Mouse (Mus musculus): ENCODE measurements at regions not wholly inside any gene's neighbourhood (a gene's known extent, or its start where the extent isn't known, plus 50 kb on each side); places are given as distances from the start of the nearest gene placed in this dataset.

DNA sequence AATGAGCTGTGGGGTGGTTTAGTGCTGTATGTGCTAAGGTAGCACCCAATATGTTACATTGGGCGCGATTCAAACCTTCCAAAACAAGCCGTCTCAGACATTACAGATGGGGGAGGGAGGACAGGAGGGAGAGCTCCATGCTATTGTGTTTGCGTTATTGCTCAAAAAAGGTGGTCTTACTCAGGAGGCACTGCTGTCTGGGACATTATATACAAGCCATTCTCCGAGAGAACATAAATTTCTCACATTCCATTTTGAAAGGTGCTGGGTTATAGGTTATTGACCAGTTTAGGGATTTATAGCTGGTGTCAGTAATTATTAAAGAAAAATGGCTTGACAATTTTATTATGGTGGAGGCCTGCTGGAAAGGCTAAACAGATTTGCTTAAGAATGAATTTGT is 649.4 kb downstream of the Kcnj2 start:
- 92% methylated on average over 5 of the region's 5 CpGs for WGBS (ENCODE audit: missing documents)
- Histone ChIP-seq H3K79me2 (ENCODE audit: inconsistent target) (no peaks in the 10 kb centered on the region), H3K27ac (no peak overlapping the region), H3K36me3 (ENCODE audit: inconsistent target) (no peaks in the 10 kb centered on the region), H3K4me3 (ENCODE audit: inconsistent target) (no peak overlapping the region)

DNA sequence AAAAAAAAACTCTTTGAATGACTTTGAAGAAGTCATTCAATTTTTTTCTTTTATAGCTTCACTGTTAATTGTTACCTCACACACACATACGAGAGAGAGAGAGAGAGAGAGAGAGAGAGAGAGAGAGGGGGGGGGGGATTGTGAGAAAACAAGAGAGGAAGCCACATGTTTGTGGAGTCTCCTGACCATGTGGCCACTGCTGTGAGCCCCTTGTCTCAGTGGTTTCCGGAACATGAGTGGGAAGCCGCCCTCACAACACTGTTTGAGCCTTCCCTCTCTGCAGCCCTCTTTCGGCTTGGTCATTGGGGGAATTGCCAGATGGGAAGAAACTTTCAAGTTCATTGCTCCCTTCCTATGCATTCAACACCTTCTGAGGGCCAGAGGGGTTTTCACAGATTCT is 656.3 kb downstream of the Kcnj2 start:
- Histone ChIP-seq H3K79me2 (ENCODE audit: inconsistent target) (no peaks in the 10 kb centered on the region), H3K27ac (no peak overlapping the region), H3K4me3 (ENCODE audit: inconsistent target) (no peak overlapping the region), H3K36me3 (ENCODE audit: inconsistent target) (no peaks in the 10 kb centered on the region)
- 27% methylated on average over 4 of the region's 4 CpGs for WGBS (ENCODE audit: missing documents)

DNA sequence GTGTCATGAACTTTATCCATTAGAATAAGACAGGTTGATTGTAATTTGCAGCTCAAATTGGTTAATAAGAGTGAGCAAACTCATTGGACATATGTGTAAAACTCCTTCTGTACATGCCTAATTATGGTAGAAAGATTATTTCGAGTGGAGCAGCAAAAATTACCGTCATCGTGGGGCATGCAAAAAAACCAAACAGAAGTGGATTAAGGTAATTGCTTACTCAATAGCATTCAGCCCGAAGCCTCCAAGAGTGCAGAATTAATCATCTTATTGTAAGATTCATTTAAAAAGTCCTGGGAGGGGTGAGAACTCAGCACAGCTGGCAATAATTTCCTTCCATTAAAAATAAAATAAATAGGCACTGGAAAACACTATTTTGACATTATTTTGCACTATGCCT is 662.2 kb downstream of the Kcnj2 start:
- Histone ChIP-seq H3K79me2 (ENCODE audit: inconsistent target) (no peaks in the 10 kb centered on the region), H3K4me3 (ENCODE audit: inconsistent target) (no peak overlapping the region), H3K36me3 (ENCODE audit: inconsistent target) (no peaks in the 10 kb centered on the region), H3K27ac (no peak overlapping the region)
- 85% methylated on average over 4 of the region's 4 CpGs for WGBS (ENCODE audit: missing documents)

DNA sequence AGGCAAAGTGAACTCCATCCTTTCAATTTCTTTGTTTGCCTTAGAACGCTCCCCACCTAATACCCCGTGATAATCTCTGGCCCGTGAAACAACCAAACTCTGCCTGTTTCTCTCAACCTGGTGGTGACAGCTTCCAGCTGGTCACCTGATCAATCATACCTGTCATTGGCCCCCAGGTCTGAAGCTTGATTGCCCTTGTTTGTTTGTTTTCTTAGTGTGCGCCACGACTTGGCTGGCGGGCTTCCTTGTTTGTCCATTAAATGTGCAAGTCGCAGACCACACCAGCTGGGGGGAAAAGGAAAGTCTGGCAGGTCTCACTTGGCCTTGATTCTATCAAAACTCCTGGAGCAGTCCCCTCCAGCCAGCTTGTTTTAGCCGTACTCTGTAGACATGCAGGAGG is 666.1 kb downstream of the Kcnj2 start:
- Histone ChIP-seq H3K36me3 (ENCODE audit: inconsistent target) (no peaks in the 10 kb centered on the region), H3K27ac (no peak overlapping the region), H3K79me2 (ENCODE audit: inconsistent target) (no peaks in the 10 kb centered on the region), H3K4me3 (ENCODE audit: inconsistent target) (no peak overlapping the region)
- WGBS (ENCODE audit: missing documents) = 75% methylated on average over 7 of the region's 8 CpGs

DNA sequence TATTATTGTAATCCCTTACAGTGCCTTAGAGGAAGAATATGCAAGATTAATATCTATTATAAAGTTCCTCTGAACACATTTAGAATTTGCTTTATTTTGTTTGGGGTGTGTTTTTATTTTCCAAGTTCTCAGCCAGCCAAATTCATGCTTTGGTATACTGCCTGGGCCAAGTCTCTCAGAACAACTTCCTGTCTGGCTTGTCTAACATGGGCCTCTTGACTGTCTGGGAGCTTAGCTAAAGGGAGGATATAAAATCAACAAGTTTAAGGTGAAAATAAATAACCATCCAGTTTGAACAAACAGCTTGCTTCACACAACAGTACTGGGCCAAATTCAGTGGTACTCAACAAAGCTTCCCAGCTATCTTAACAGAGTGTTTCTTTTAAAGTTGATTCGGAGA is 669.5 kb downstream of the Kcnj2 start:
- WGBS (ENCODE audit: missing documents) = 100% methylated on average over 1 of the region's 1 CpGs
- Histone ChIP-seq H3K36me3 (ENCODE audit: inconsistent target) (no peaks in the 10 kb centered on the region), H3K4me3 (ENCODE audit: inconsistent target) (no peak overlapping the region)

DNA sequence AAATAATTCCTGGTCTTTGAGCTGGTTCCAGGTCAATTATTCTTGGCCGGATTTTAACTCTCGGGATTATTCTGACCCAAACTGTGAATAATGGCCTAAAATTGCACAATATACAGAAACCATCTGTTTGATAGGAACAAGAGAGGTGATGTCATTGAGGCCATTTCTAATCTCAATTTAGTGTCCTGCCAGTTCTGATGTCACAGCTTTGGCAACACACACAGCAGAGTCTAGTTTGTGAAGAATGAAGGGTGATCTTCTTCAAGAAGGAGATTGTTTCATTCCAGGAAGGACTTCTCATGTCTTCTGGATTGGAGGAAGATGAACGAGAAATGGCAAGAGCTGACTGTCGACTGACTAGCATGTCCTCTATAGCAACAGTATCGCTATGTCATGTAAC is 670.0 kb downstream of the Kcnj2 start:
- no peaks in the 10 kb centered on the region for H3K79me2 ChIP-seq (ENCODE audit: inconsistent target)
- no peaks in the 10 kb centered on the region for H3K36me3 ChIP-seq (ENCODE audit: inconsistent target)
- no peak overlapping the region for H3K27ac ChIP-seq
- H3K4me3 ChIP-seq (ENCODE audit: inconsistent target) = no peak overlapping the region
- 95% methylated on average over 5 of the region's 5 CpGs for WGBS (ENCODE audit: missing documents)

More for the DNA sequence above, 669.5 kb downstream of the Kcnj2 start:
- H3K27ac ChIP-seq = no peak overlapping the region
- no peaks in the 10 kb centered on the region for H3K79me2 ChIP-seq (ENCODE audit: inconsistent target)

DNA sequence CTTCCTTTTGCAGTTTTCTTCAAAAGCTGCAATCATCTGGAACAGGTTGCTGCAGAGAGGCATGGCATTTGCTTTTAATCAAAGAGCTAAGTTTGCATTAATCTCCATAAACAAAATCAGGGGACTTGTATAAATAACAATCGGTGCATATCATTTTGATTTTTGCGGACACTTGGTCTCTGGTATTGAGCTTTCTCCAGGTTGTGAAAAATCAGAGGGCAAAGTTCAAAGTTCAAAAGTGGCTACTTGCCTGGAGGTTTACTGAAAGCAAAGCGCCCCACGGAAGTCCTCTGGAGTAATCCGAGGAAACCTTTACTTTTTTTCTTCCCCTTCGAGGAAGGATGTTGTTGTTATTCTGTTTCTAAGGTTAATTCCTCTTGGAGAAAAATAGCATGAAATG is 677.4 kb downstream of the Kcnj2 start:
- H3K79me2 ChIP-seq (ENCODE audit: inconsistent target) = no peaks in the 10 kb centered on the region
- H3K4me3 ChIP-seq (ENCODE audit: inconsistent target) = no peak overlapping the region
- WGBS (ENCODE audit: missing documents) = 77% methylated on average over 6 of the region's 6 CpGs
- H3K27ac ChIP-seq = no peak overlapping the region
- H3K36me3 ChIP-seq (ENCODE audit: inconsistent target) = no peaks in the 10 kb centered on the region

DNA sequence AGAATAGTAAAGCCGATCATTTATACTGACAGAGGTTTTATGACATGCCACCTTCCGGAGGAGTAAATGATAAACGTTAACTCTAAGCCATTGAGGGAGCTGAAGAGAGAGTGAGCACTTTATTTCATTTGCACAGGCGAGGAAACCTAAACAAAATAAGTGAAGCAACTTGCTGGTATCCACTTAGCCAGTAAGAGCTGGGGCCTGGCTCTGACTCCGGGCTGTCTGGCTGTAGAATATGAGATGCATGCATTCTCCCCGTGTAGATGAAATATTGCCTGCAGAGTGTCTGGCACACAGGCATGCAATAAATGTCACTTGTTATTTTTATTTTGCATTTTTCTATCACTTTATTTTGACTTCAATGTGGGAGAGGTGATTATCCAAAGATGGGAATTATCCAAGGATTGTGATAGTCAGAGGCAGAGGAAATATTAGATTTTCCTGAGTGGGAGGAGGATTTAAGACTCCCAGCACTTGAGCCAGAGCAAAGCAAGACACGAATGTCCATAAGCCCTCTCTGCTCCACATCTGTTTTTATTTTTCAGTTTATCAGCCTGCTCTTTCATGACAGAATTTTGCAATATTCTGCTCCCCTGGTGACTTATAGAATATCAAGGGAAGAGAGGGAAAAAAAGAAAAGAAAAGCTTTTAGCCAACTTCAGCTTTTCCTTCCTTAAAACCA is 681.4 kb downstream of the Kcnj2 start:
- H3K4me3 ChIP-seq (ENCODE audit: inconsistent target) = no peak overlapping the region
- no peaks in the 10 kb centered on the region for H3K36me3 ChIP-seq (ENCODE audit: inconsistent target)
- H3K27ac ChIP-seq = no peak overlapping the region
- no peaks in the 10 kb centered on the region for H3K79me2 ChIP-seq (ENCODE audit: inconsistent target)
- WGBS (ENCODE audit: missing documents) = 83% methylated on average over 7 of the region's 7 CpGs

DNA sequence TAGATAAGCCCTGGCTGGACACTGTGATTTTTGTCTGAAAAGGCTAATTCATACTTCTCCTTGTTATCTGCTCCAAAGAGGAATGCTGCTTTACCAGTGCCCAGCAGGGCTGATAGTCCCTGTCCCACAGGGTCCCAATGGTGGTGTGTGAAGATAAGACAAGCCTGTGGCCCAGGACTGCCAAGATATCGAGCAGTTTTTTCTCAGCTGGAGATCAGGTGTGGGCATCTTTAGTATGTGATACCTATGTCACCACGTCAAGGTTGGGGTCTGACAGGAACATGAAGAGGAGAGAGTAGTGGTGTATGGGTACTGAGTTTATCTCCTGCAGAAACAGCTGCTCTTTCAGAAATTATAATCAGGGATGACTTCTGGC is 682.0 kb downstream of the Kcnj2 start:
- Histone ChIP-seq H3K27ac (no peak overlapping the region), H3K79me2 (ENCODE audit: inconsistent target) (no peaks in the 10 kb centered on the region), H3K4me3 (ENCODE audit: inconsistent target) (no peak overlapping the region), H3K36me3 (ENCODE audit: inconsistent target) (no peaks in the 10 kb centered on the region)
- WGBS (ENCODE audit: missing documents) = 92% methylated on average over 2 of the region's 2 CpGs

DNA sequence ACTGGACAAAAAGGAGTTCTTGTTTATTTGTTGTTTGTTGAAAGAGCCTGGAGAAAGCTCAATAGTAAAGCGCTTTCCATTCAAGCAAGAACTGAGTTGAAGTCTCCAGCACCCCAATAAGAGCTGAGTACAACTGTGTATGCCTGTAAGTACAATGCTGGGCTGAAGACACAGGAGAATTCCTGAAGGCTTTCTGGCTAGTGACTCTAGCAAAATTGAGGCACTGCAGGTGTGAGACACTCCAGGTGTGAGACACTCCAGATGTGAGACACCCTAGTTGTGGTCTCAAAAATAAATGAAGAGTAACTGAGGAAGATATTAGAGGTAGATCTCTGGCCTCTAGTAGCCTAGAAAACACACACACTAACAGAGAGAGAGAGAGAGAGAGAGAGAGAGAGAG is 682.5 kb downstream of the Kcnj2 start:
- Histone ChIP-seq H3K27ac (no peak overlapping the region), H3K36me3 (ENCODE audit: inconsistent target) (no peaks in the 10 kb centered on the region), H3K4me3 (ENCODE audit: inconsistent target) (no peak overlapping the region), H3K79me2 (ENCODE audit: inconsistent target) (no peaks in the 10 kb centered on the region)
- 93% methylated on average over 1 of the region's 1 CpGs for WGBS (ENCODE audit: missing documents)

DNA sequence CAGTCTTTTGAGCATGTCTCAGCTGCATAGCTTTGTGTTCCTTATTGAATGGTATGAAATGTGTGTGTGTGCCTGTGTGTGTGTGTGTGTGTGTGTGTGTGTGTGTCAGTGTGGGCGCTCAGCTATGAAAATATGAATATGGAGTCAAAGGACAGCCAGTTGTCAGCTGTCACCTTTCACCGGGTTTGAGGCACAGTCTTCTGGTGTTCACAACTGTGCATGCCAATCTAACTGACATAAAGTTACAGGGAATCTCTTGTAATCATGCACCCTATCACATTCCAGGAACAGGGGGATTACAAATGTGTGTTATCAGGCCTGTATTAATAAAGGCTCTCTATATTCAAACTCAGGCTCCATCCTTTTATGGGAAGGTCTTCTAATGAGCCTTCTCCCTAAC is 688.8 kb downstream of the Kcnj2 start:
- WGBS (ENCODE audit: missing documents) = 75% methylated on average over 2 of the region's 2 CpGs
- no peak overlapping the region for H3K27ac ChIP-seq
- no peaks in the 10 kb centered on the region for H3K79me2 ChIP-seq (ENCODE audit: inconsistent target)
- no peak overlapping the region for H3K4me3 ChIP-seq (ENCODE audit: inconsistent target)
- H3K36me3 ChIP-seq (ENCODE audit: inconsistent target) = no peaks in the 10 kb centered on the region

DNA sequence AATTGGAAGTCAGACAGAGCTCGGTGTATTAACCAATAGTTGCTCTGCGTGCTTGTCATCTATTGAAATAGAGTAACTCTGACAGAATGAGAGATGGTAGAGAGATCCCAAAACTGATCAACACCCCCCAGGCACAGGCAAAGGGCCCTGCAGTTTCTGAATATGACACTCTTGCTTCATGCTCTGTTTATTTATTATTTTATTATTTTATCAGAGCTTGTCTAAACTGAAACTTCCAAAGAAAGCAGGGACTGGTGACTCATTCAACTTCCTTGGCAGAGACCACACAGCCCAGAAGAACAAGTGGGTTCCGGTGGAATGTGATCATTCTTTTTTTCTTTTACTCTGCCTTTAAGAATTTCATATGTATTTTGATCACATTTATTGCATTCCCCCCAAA is 697.1 kb downstream of the Kcnj2 start:
- Histone ChIP-seq H3K4me3 (ENCODE audit: inconsistent target) (no peak overlapping the region), H3K79me2 (ENCODE audit: inconsistent target) (no peaks in the 10 kb centered on the region), H3K27ac (no peak overlapping the region), H3K36me3 (ENCODE audit: inconsistent target) (no peaks in the 10 kb centered on the region)
- 88% methylated on average over 3 of the region's 3 CpGs for WGBS (ENCODE audit: missing documents)

DNA sequence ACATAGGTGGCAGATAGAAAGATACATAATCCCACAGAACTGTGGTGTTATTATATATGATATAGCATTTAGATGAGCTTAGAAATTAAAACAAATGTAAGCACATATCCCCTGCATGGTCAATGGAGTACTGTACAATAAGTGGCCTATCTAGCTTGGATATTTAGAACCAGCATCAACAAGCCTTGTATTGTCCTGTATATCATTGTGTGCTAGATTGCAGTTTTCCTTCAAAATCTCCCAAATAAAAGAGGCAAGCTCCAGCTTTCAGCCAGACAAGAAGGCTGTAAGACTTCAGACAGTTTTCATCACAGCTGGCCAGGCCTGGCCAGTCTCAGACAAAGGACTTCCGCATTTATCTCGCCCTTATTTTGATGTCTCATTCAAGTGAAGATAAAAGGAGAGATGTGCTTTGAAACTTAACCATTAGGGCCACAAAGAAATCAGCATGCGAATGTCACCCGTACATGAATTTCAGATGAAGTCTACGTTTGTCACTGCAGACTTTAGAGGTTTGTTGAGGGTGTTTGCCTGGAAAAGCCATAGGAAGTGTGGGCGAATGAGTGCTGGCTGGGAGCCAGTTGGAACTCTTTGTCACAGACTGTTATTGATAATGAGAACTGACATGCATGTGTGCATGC is 700.5 kb downstream of the Kcnj2 start:
- no peaks in the 10 kb centered on the region for H3K36me3 ChIP-seq (ENCODE audit: inconsistent target)
- no peak overlapping the region for H3K27ac ChIP-seq
- H3K4me3 ChIP-seq (ENCODE audit: inconsistent target) = no peak overlapping the region
- no peaks in the 10 kb centered on the region for H3K79me2 ChIP-seq (ENCODE audit: inconsistent target)
- 74% methylated on average over 5 of the region's 6 CpGs for WGBS (ENCODE audit: missing documents)

DNA sequence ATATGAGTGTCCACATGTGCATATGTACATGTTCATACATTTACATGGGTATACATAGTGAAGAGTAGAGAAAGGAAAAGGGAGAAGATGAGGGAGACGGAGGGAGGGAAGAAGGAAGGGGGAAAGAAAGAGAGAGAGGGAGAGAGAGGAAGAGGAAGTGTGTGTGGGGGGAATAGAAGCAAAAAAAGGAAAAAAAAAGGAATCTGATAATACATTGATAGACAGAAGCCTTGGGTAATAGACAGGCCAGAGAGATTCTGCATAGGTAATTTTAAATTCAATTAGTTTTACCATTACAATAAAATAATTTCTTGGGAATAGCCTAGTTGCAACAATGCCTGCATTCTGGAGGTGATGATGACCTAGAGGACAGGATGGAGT is 701.0 kb downstream of the Kcnj2 start:
- WGBS (ENCODE audit: missing documents) = 71% methylated on average over 1 of the region's 1 CpGs
- no peak overlapping the region for H3K4me3 ChIP-seq (ENCODE audit: inconsistent target)
- no peak overlapping the region for H3K27ac ChIP-seq
- no peaks in the 10 kb centered on the region for H3K36me3 ChIP-seq (ENCODE audit: inconsistent target)
- no peaks in the 10 kb centered on the region for H3K79me2 ChIP-seq (ENCODE audit: inconsistent target)

DNA sequence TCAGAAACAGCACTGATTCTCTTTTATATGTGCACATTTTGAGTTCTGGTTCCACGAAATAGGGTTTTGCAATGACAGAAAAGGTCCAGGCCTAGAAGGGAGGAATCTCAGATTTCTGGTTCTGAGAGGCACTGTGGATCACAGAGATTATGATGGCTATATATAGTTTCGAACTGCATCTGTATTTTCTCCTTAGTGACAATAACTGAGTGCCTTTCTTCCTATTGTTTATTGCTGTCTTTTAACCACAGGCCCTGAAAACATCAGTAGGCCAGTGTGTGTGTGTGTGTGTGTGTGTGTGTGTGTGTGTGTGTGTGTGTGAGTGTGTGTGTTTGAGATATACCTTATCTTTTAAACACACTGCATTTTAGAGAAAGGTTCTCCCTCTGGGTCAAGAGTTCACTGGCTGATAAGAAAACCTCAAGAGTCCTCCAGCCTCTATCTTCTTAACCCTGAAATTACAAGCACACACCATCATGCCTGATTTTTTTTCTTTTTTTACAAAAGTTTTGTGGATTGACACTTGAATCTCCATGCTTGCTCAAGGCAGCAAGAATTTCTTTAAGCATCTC is 708.2 kb downstream of the Kcnj2 start:
- H3K4me3 ChIP-seq (ENCODE audit: inconsistent target) = no peak overlapping the region
- H3K79me2 ChIP-seq (ENCODE audit: inconsistent target) = no peaks in the 10 kb centered on the region
- H3K27ac ChIP-seq = no peak overlapping the region
- WGBS (ENCODE audit: missing documents) = 78% methylated on average over 2 of the region's 2 CpGs
- no peaks in the 10 kb centered on the region for H3K36me3 ChIP-seq (ENCODE audit: inconsistent target)

DNA sequence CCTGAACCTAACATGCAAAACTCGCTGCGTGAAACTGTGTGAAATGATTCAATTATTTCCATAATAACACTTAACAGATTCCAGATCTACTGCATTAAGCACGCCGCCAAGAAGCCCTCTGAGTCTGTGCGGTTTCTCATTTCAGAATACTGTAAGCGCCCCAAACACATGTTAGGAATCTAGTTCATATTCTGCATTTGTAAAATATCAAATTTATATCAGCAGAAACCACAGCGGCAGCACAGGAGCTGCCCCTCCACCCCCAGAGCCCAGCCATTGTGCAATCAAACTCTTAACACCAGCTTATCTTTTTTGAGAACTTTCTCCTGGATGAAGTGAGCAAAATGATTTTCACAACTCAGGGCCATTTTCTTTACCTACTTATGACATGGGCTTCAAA is 715.4 kb downstream of the Kcnj2 start:
- 84% methylated on average over 7 of the region's 7 CpGs for WGBS (ENCODE audit: missing documents)
- no peaks in the 10 kb centered on the region for H3K36me3 ChIP-seq (ENCODE audit: inconsistent target)

More for the DNA sequence above, 715.4 kb downstream of the Kcnj2 start:
- Histone ChIP-seq H3K4me3 (ENCODE audit: inconsistent target) (no peak overlapping the region), H3K27ac (no peak overlapping the region), H3K79me2 (ENCODE audit: inconsistent target) (no peaks in the 10 kb centered on the region)
